Mouse (Mus musculus) bone marrow macrophage, adult 2 months (primary cell): ENCODE data around the gene Thap4.

ENCODE experiments used
- CTCF ChIP-seq: IDR thresholded peaks from 2 replicates; pipeline ENCODE4 v1.5.1; 2012; ENCODE audit warnings: low read depth, mild to moderate bottlenecking, low read length, moderate library complexity
- POLR2A ChIP-seq: IDR thresholded peaks from 2 replicates; pipeline ENCODE4 v1.6.1; 2012; ENCODE audit warnings: mild to moderate bottlenecking, low read depth, low read length, borderline replicate concordance

- TF ChIP-seq CTCF, result no peak
- no peak for TF ChIP-seq POLR2A
These were observed 954 bp upstream of the Thap4 start for GRCm38 (mm10) chr1:93755618-93756017.
